Mouse (Mus musculus): Measurements from ENCODE around the gene Samd4b. TPM values are rescaled to one million over a fixed set of nuclear protein-coding genes. Genes with fewer than 3 reads are reported as not detected.
A peak's percentile ranks its signal among the peaks of the same experiment; 100 is the strongest.

The Samd4b gene
- polyA plus RNA-seq, 1 experiment from 2014 or later: 25.8 TPM

GRCm38 (mm10) chr7:28596436-28597276 is 1.3 kb downstream of the Samd4b start:
- ATAC-seq (ENCODE audit: insufficient number of reproducible peaks, insufficient read depth, low FRiP score, low read depth): peak; percentile 79
- H3K27me3 ChIP-seq (ENCODE audit: control insufficient read depth, insufficient read depth, low read length): no peaks in the 10 kb centered on the region
- H3K4me2 ChIP-seq (replicated peaks; ENCODE audit: low read depth, low read length): peak overlapping the region; percentile 76
- H3K4me3 ChIP-seq (ENCODE audit: low read depth, low read length): peak overlapping the region; percentile 48
- H3K9ac ChIP-seq (replicated peaks; ENCODE audit: low read depth, low read length): peak overlapping the region; percentile 41; the same call in 1 of the 2 replicates
- 24% methylated on average over 20 of the region's 20 CpGs for WGBS
- no peaks in the 10 kb centered on the region for H3K9me3 ChIP-seq (ENCODE audit: control insufficient read depth, low read depth, low read length)
- no peaks in the 10 kb centered on the region; the same call in 1 of the 2 replicates for H3K36me3 ChIP-seq (ENCODE audit: control insufficient read depth, insufficient read depth, low read length)
- peak overlapping the region; percentile 91 for H3K27ac ChIP-seq (ENCODE audit: low read length)
- H3K4me1 ChIP-seq (ENCODE audit: control insufficient read depth, insufficient read depth, low read length): peaks cover 47% of the 10 kb centered on the region

GRCm38 (mm10) chr7:28595751-28596435 is 2.1 kb downstream of the Samd4b start:
- no peak overlapping the region for H3K4me3 ChIP-seq (ENCODE audit: low read depth, low read length)
- H3K27ac ChIP-seq (ENCODE audit: low read length): peak overlapping the region; percentile 91; the same call in 1 of the 2 replicates
- H3K36me3 ChIP-seq (ENCODE audit: control insufficient read depth, insufficient read depth, low read length): no peaks in the 10 kb centered on the region; the same call in 1 of the 2 replicates
- ATAC-seq (ENCODE audit: insufficient number of reproducible peaks, insufficient read depth, low FRiP score, low read depth): no peak
- H3K4me1 ChIP-seq (ENCODE audit: control insufficient read depth, insufficient read depth, low read length): peaks cover 55% of the 10 kb centered on the region
- H3K9ac ChIP-seq (replicated peaks; ENCODE audit: low read depth, low read length): no peak overlapping the region
- WGBS: 78% methylated on average over 8 of the region's 8 CpGs
- no peaks in the 10 kb centered on the region for H3K9me3 ChIP-seq (ENCODE audit: control insufficient read depth, low read depth, low read length)
- H3K27me3 ChIP-seq (ENCODE audit: control insufficient read depth, insufficient read depth, low read length): no peaks in the 10 kb centered on the region
- H3K4me2 ChIP-seq (replicated peaks; ENCODE audit: low read depth, low read length): peak overlapping the region; percentile 76

- no peaks in the 10 kb centered on the region; the same call in 1 of the 2 replicates for H3K36me3 ChIP-seq (ENCODE audit: control insufficient read depth, insufficient read depth, low read length)
- H3K4me3 ChIP-seq (ENCODE audit: low read depth, low read length): no peak overlapping the region
- no peaks in the 10 kb centered on the region for H3K27me3 ChIP-seq (ENCODE audit: control insufficient read depth, insufficient read depth, low read length)
- peaks cover 54% of the 10 kb centered on the region for H3K4me1 ChIP-seq (ENCODE audit: control insufficient read depth, insufficient read depth, low read length)
- H3K4me2 ChIP-seq (replicated peaks; ENCODE audit: low read depth, low read length): no peak overlapping the region
- H3K9me3 ChIP-seq (ENCODE audit: control insufficient read depth, low read depth, low read length): no peaks in the 10 kb centered on the region
- 40% methylated on average over 14 of the region's 14 CpGs for WGBS
- no peak overlapping the region for H3K9ac ChIP-seq (replicated peaks; ENCODE audit: low read depth, low read length)
- no peak overlapping the region for H3K27ac ChIP-seq (ENCODE audit: low read length)
- ATAC-seq (ENCODE audit: insufficient number of reproducible peaks, insufficient read depth, low FRiP score, low read depth): no peak
These were observed 4.5 kb downstream of the Samd4b start for GRCm38 (mm10) chr7:28593206-28594111.

- no peak for ATAC-seq (ENCODE audit: insufficient number of reproducible peaks, insufficient read depth, low FRiP score, low read depth)
- Histone ChIP-seq H3K36me3 (ENCODE audit: control insufficient read depth, insufficient read depth, low read length) (no peaks in the 10 kb centered on the region; the same call in 1 of the 2 replicates), H3K4me1 (ENCODE audit: control insufficient read depth, insufficient read depth, low read length) (peaks cover 60% of the 10 kb centered on the region)
These were observed 6.1 kb downstream of the Samd4b start for GRCm38 (mm10) chr7:28591862-28592261.

GRCm38 (mm10) chr7:28587644-28588043 is 10.3 kb downstream of the Samd4b start:
- no peak for ATAC-seq (ENCODE audit: insufficient number of reproducible peaks, insufficient read depth, low FRiP score, low read depth)
- Histone ChIP-seq H3K9me3 (ENCODE audit: control insufficient read depth, low read depth, low read length) (no peaks in the 10 kb centered on the region), H3K4me3 (ENCODE audit: low read depth, low read length) (no peak overlapping the region), H3K36me3 (ENCODE audit: control insufficient read depth, insufficient read depth, low read length) (no peaks in the 10 kb centered on the region), H3K4me2 (replicated peaks; ENCODE audit: low read depth, low read length) (no peak overlapping the region), H3K9ac (replicated peaks; ENCODE audit: low read depth, low read length) (no peak overlapping the region), H3K27ac (ENCODE audit: low read length) (no peak overlapping the region), H3K4me1 (ENCODE audit: control insufficient read depth, insufficient read depth, low read length) (peaks cover 50% of the 10 kb centered on the region), H3K27me3 (ENCODE audit: control insufficient read depth, insufficient read depth, low read length) (no peaks in the 10 kb centered on the region)

More at GRCm38 (mm10) chr7:28591862-28592261, 6.1 kb downstream of the Samd4b start:
- 44% methylated on average over 1 of the region's 1 CpGs for WGBS
- H3K9ac ChIP-seq (replicated peaks; ENCODE audit: low read depth, low read length): no peak overlapping the region
- no peaks in the 10 kb centered on the region for H3K9me3 ChIP-seq (ENCODE audit: control insufficient read depth, low read depth, low read length)
- no peak overlapping the region for H3K4me3 ChIP-seq (ENCODE audit: low read depth, low read length)
- no peak overlapping the region for H3K27ac ChIP-seq (ENCODE audit: low read length)
- no peak overlapping the region for H3K4me2 ChIP-seq (replicated peaks; ENCODE audit: low read depth, low read length)
- no peaks in the 10 kb centered on the region for H3K27me3 ChIP-seq (ENCODE audit: control insufficient read depth, insufficient read depth, low read length)

- Histone ChIP-seq H3K4me3 (ENCODE audit: low read depth, low read length) (no peak overlapping the region), H3K27me3 (ENCODE audit: control insufficient read depth, insufficient read depth, low read length) (no peaks in the 10 kb centered on the region), H3K36me3 (ENCODE audit: control insufficient read depth, insufficient read depth, low read length) (no peaks in the 10 kb centered on the region), H3K4me1 (ENCODE audit: control insufficient read depth, insufficient read depth, low read length) (peaks cover 47% of the 10 kb centered on the region), H3K4me2 (replicated peaks; ENCODE audit: low read depth, low read length) (no peak overlapping the region), H3K27ac (ENCODE audit: low read length) (no peak overlapping the region), H3K9me3 (ENCODE audit: control insufficient read depth, low read depth, low read length) (no peaks in the 10 kb centered on the region), H3K9ac (replicated peaks; ENCODE audit: low read depth, low read length) (no peak overlapping the region)
- WGBS: 59% methylated on average over 6 of the region's 6 CpGs
- no peak for ATAC-seq (ENCODE audit: insufficient number of reproducible peaks, insufficient read depth, low FRiP score, low read depth)
These were observed 11.1 kb downstream of the Samd4b start for GRCm38 (mm10) chr7:28586663-28587411.

- Histone ChIP-seq H3K4me3 (ENCODE audit: low read depth, low read length) (no peak overlapping the region), H3K27ac (ENCODE audit: low read length) (peak overlapping the region; percentile 21; the same call in 1 of the 2 replicates), H3K9ac (replicated peaks; ENCODE audit: low read depth, low read length) (no peak overlapping the region), H3K4me1 (ENCODE audit: control insufficient read depth, insufficient read depth, low read length) (peaks cover 40% of the 10 kb centered on the region), H3K27me3 (ENCODE audit: control insufficient read depth, insufficient read depth, low read length) (no peaks in the 10 kb centered on the region), H3K4me2 (replicated peaks; ENCODE audit: low read depth, low read length) (no peak overlapping the region), H3K9me3 (ENCODE audit: control insufficient read depth, low read depth, low read length) (no peaks in the 10 kb centered on the region), H3K36me3 (ENCODE audit: control insufficient read depth, insufficient read depth, low read length) (no peaks in the 10 kb centered on the region)
- no peak for ATAC-seq (ENCODE audit: insufficient number of reproducible peaks, insufficient read depth, low FRiP score, low read depth)
- WGBS: 78% methylated on average over 6 of the region's 6 CpGs
These were observed 12.9 kb downstream of the Samd4b start for GRCm38 (mm10) chr7:28585001-28585400.

All from stomach, embryonic 14.5 days (tissue).